ENCODE assay signal across 8 mouse cellular contexts in the genomic region with DNA sequence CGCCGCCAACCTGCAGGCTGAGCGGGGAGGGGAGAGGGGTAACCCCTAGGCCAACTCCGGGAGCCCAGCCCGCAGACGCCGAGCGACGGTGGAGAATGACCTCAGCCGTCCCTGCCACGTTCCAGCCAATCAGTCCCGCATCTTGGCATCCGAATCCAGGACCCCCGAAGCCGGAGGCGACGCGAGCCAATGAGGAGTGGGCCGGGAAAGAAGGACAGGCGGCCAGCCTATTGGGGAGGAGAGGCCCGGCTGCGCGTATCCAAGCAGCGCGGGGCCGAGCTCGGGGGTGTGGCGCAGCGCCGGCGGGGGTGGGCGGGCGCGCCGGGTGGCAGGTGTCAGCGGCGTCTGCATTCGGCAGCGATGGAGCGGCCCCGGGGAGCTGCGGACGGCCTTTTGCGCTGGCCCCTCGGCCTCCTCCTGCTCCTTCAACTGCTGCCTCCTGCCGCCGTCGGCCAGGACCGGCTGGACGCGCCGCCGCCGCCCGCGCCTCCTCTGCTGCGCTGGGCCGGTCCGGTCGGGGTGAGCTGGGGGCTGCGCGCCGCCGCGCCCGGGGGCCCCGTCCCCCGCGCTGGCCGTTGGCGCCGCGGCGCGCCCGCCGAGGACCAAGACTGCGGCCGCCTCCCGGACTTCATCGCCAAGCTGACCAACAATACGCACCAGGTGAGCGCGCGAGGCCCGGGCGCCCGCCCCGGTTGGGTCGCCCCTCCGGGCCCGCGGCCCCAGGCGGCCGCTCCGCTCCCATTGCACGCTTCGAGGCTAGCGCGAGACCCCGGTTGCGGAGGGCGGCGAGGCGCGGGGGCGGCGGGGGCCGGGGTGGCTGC. TPM values are rescaled to one million over a fixed set of nuclear protein-coding genes. Genes with fewer than 3 reads are reported as not detected.
DNase-seq lines count a peak whose midpoint lies in the region; ATAC-seq lines count a peak whose summit lies in the region.

Sort1 (plus strand) TSS at position 302 of the 821 bp plus-strand sequence.

- peaks cover 16% of the 10 kb centered on the region for H3K36me3 ChIP-seq in forebrain, embryonic 10.5 days (replicated peaks)
- peaks cover 14% of the 10 kb centered on the region for H3K36me3 ChIP-seq in heart, embryonic 14.5 days (ENCODE audit: control insufficient read depth, insufficient read depth, low read length)
- H3K36me3 ChIP-seq in liver, embryonic 13.5 days, result peaks cover 7% of the 10 kb centered on the region; the same call in 1 of the 2 replicates
- H3K36me3 ChIP-seq in neural tube, embryonic 11.5 days (ENCODE audit: control insufficient read depth, insufficient read depth, low read length), result no peaks in the 10 kb centered on the region
- no peaks in the 10 kb centered on the region for H3K36me3 ChIP-seq in stomach, embryonic 16.5 days (ENCODE audit: control insufficient read depth, insufficient read depth, low read length)

- no peaks in the 10 kb centered on the region for H3K27me3 ChIP-seq in forebrain, embryonic 10.5 days (ENCODE audit: poor library complexity, severe bottlenecking)
- no peaks in the 10 kb centered on the region for H3K27me3 ChIP-seq in heart, embryonic 14.5 days (ENCODE audit: control insufficient read depth, insufficient read depth, low read length)
- H3K27me3 ChIP-seq in liver, embryonic 13.5 days, result peaks cover 25% of the 10 kb centered on the region
- no peaks in the 10 kb centered on the region for H3K27me3 ChIP-seq in neural tube, embryonic 11.5 days (ENCODE audit: control insufficient read depth, insufficient read depth, low read length)
- H3K27me3 ChIP-seq in stomach, embryonic 16.5 days (ENCODE audit: control insufficient read depth, insufficient read depth, low read length), result no peaks in the 10 kb centered on the region

- peaks cover 19% of the 10 kb centered on the region for H3K4me1 ChIP-seq in brown adipose tissue, adult 24 weeks (ENCODE audit: control insufficient read depth, insufficient read depth, insufficient read length, low read length)
- peaks cover 63% of the 10 kb centered on the region for H3K4me1 ChIP-seq in forebrain, embryonic 10.5 days
- peaks cover 20 to 39% of the 10 kb centered on the region in 2 experiments for H3K4me1 ChIP-seq in heart, embryonic 14.5 days (ENCODE audit: control insufficient read depth in 2 of 2, insufficient read depth in 2 of 2, low read length in 2 of 2)
- peaks cover 52% of the 10 kb centered on the region for H3K4me1 ChIP-seq in liver, embryonic 13.5 days (replicated peaks)
- H3K4me1 ChIP-seq in neural tube, embryonic 11.5 days (ENCODE audit: control insufficient read depth, insufficient read depth, low read length), result peaks cover 36% of the 10 kb centered on the region
- peaks cover 35% of the 10 kb centered on the region for H3K4me1 ChIP-seq in stomach, embryonic 16.5 days (ENCODE audit: control insufficient read depth, insufficient read depth, low read length)

- H3K9me3 ChIP-seq in forebrain, embryonic 10.5 days, result no peaks in the 10 kb centered on the region
- H3K9me3 ChIP-seq in heart, embryonic 14.5 days (ENCODE audit: control insufficient read depth, low read length), result no peaks in the 10 kb centered on the region
- no peaks in the 10 kb centered on the region for H3K9me3 ChIP-seq in liver, embryonic 13.5 days (replicated peaks)
- H3K9me3 ChIP-seq in neural tube, embryonic 11.5 days (ENCODE audit: control insufficient read depth, low read length), result no peaks in the 10 kb centered on the region
- no peaks in the 10 kb centered on the region for H3K9me3 ChIP-seq in stomach, embryonic 16.5 days (replicated peaks; ENCODE audit: control insufficient read depth, low read length)

- peak within 1 kb of the TSS; percentile 70 for H3K4me2 ChIP-seq in heart, embryonic 14.5 days (ENCODE audit: low read length)
- peak within 1 kb of the TSS; percentile 94 for H3K4me2 ChIP-seq in liver, embryonic 13.5 days
- peak within 1 kb of the TSS; percentile 66 for H3K4me2 ChIP-seq in neural tube, embryonic 11.5 days (ENCODE audit: low read depth)
- H3K4me2 ChIP-seq in stomach, embryonic 16.5 days (ENCODE audit: low read depth, low read length), result peak within 1 kb of the TSS; percentile 83

- H3K4me3 ChIP-seq in brown adipose tissue, adult 24 weeks (ENCODE audit: insufficient read depth, low read depth, low read length), result peak within 1 kb of the TSS; percentile 61
- H3K4me3 ChIP-seq in forebrain, embryonic 10.5 days, result peak within 1 kb of the TSS; percentile 94
- H3K4me3 ChIP-seq in heart, embryonic 14.5 days (ENCODE audit: control insufficient read depth in 1 of 2, insufficient read depth in 1 of 2, low read depth in 1 of 2, low read length in 2 of 2), result peak within 1 kb of the TSS; percentile 88
- H3K4me3 ChIP-seq in liver, embryonic 13.5 days (replicated peaks), result peak within 1 kb of the TSS; percentile 74
- H3K4me3 ChIP-seq in neural tube, embryonic 11.5 days (ENCODE audit: low read depth, low read length), result peak within 1 kb of the TSS; percentile 87
- peak within 1 kb of the TSS; percentile 85 for H3K4me3 ChIP-seq in stomach, embryonic 16.5 days (replicated peaks; ENCODE audit: low read length)

- peak within 1 kb of the TSS; percentile 37 for H3K27ac ChIP-seq in brown adipose tissue, adult 24 weeks (replicated peaks; ENCODE audit: low read depth, low read length)
- peak within 1 kb of the TSS; percentile 90 for H3K27ac ChIP-seq in forebrain, embryonic 10.5 days
- peak within 1 kb of the TSS; percentile 55 to 79 for H3K27ac ChIP-seq in heart, embryonic 14.5 days (replicated peaks in 1 of 2; ENCODE audit: control insufficient read depth in 1 of 2, insufficient read depth in 1 of 2, low read depth in 2 of 2, low read length in 2 of 2)
- peak within 1 kb of the TSS; percentile 30; the same call in 1 of the 2 replicates for H3K27ac ChIP-seq in liver, embryonic 13.5 days
- peak within 1 kb of the TSS; percentile 83 for H3K27ac ChIP-seq in neural tube, embryonic 11.5 days (ENCODE audit: low read depth, low read length)
- H3K27ac ChIP-seq in stomach, embryonic 16.5 days (ENCODE audit: low read length), result peak within 1 kb of the TSS; percentile 93

- DNase-seq in forebrain, embryonic 10.5 days (ENCODE audit: extremely low spot score, low spot score), result peak; percentile 97
- DNase-seq in kidney, postnatal 10 days, result peak; percentile 93
- DNase-seq in liver, embryonic 13.5 days, result peak; percentile 72
- peak; percentile 96 for DNase-seq in neural tube, embryonic 11.5 days (ENCODE audit: low spot score)

- peak within 1 kb of the TSS; percentile 89 for H3K9ac ChIP-seq in heart, embryonic 14.5 days (ENCODE audit: low read length)
- peak within 1 kb of the TSS; percentile 72 for H3K9ac ChIP-seq in liver, embryonic 13.5 days
- H3K9ac ChIP-seq in neural tube, embryonic 11.5 days (ENCODE audit: low read length), result peak within 1 kb of the TSS; percentile 80
- peak within 1 kb of the TSS; percentile 87 for H3K9ac ChIP-seq in stomach, embryonic 16.5 days (ENCODE audit: low read length)

- peak; percentile 57 for ATAC-seq in CD4-positive, CD25-positive, alpha-beta regulatory T cell, adult 4 months
- ATAC-seq in heart, embryonic 14.5 days (ENCODE audit: insufficient number of reproducible peaks, insufficient read depth, low FRiP score, low read depth), result peak; percentile 97
- ATAC-seq in liver, embryonic 13.5 days (ENCODE audit: low read depth), result peak; percentile 92
- peak; percentile 98 for ATAC-seq in neural tube, embryonic 11.5 days (ENCODE audit: insufficient read depth, low FRiP score, low TSS enrichment)
- peak; percentile 96 for ATAC-seq in stomach, embryonic 16.5 days (ENCODE audit: insufficient read depth, low FRiP score)

- under 1% methylated on average over 109 of the region's 109 CpGs for WGBS in forebrain, embryonic 10.5 days
- WGBS in heart, embryonic 14.5 days, result under 1% methylated on average over 72 of the region's 109 CpGs
- under 1% methylated on average over 109 of the region's 109 CpGs for WGBS in liver, embryonic 13.5 days (ENCODE audit: insufficient replicate concordance)
- WGBS in neural tube, embryonic 11.5 days, result under 1% methylated on average over 89 of the region's 109 CpGs
- WGBS in stomach, embryonic 16.5 days, result under 1% methylated on average over 106 of the region's 109 CpGs

RNA-seq across cellular contexts. Expression of gene Sort1, which starts in this region (rescaled TPM):
- polyA plus RNA-seq in CD4-positive, CD25-positive, alpha-beta regulatory T cell, adult 4 months (2017; shearing (Covaris generic)), result under 1 TPM in 1 of 2 experiments, not detected in 1; 0.09 TPM
- polyA plus RNA-seq in brown adipose tissue, adult 24 weeks (2012; ENCODE audit: insufficient read depth, insufficient read length, missing spikeins), result 53.0 and 68.1 TPM in 2 replicates
- polyA plus RNA-seq in forebrain, embryonic 10.5 days (2016; fragmentation: Nextera tagmentation; extraction: Ambion mirVana), result 9.7 and 10.5 TPM in 2 replicates
- 19.3 and 21.4 TPM in 2 replicates for polyA plus RNA-seq in heart, embryonic 14.5 days (2014; fragmentation: Nextera tagmentation; extraction: Ambion mirVana)
- polyA plus RNA-seq in liver, embryonic 13.5 days (2015; fragmentation: Nextera tagmentation; extraction: Ambion mirVana), result 2.6 and 2.8 TPM in 2 replicates
- polyA plus RNA-seq in neural tube, embryonic 11.5 days (2014; fragmentation: Nextera tagmentation; extraction: Ambion mirVana), result 30.2 and 32.7 TPM in 2 replicates
- 7.4 and 8.6 TPM in 2 replicates for polyA plus RNA-seq in stomach, embryonic 16.5 days (2015; fragmentation: Nextera tagmentation; extraction: Ambion mirVana)

Comparison
In these comparisons a context has a peak if more than half of its experiments do, and no peak if none do; other contexts are left out.
1. Peak in every context shown above with its lines: DNase-seq, ATAC-seq, H3K4me3 ChIP-seq and H3K27ac ChIP-seq.
2. Peak in ATAC-seq in CD4-positive, CD25-positive, alpha-beta regulatory T cell, adult 4 months; RNA of the gene not detected or under 1 TPM.
3. H3K27ac ChIP-seq: peak in every context shown above with its lines; median percentile 93 in stomach, embryonic 16.5 days; 90 in forebrain, embryonic 10.5 days; 83 in neural tube, embryonic 11.5 days; 67 in heart, embryonic 14.5 days; 37 in brown adipose tissue, adult 24 weeks; 30 in liver, embryonic 13.5 days.